Mouse (Mus musculus) spleen, adult 12 weeks (tissue): Measurements from ENCODE around the gene Smim13.
"Not testable (repeated sequence)": the region's sequence is repeated elsewhere in the genome, so short reads cannot be mapped to it uniquely, and the experiment has no call there.

Source experiments
- DNase-seq: peaks from one replicate; pipeline ENCODE4 v3.0.0; 2022; ENCODE audit warnings: low spot score

Smim13 gene

DNA sequence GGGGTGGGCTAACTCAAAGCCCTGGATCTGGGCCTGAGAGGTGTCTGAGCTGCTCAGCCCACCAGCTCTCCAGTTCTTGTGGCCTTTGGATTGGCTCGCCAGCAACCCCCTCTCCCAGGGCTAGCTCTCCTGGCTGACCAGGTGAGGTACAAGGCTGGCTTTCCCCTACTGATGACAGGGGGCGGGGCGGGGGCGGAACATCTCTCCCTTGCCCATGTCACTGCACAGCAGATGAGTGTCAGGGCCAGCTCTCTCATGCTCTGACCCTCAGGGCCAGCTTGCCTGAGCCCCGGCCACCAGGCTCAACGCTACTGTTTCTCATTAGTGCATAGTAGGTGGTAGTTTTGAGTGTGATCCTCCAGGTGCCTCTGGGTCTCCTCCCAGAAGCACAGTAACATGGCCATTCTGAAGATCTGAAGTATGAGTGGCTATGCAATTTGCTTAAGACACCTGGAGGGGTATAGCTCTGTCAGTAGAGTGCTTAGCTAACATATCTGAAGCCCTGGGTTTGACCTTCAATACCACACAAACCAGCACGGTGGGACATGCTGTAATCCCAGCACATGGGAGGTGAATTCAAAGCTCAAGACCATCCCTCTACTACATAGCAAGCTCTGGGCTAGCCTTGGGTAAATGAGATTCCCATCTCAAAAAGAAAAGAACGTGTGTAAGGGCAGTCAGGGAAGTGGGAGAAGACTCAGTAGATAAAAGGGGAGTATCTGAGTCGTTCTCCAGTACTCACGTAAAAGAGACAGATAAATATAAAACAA lies 11.4 kb upstream of the Smim13 start:
- no peak for DNase-seq

DNA sequence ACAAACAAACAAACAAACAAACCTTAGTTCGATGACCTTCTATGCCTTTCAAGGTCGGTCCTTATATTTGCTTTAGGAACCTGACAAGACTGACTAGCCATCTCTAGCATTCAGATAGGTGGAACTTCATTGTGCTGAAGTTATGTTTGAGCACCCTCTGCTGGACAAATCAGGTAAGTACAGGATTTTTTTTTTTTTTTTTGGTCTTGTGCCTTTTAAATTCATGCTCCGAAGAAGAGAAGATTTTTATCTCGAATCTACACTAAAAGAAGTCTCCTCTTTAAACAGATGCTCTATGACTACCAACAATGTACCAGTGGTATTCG lies 10.9 kb upstream of the Smim13 start:
- no peak for DNase-seq

DNA sequence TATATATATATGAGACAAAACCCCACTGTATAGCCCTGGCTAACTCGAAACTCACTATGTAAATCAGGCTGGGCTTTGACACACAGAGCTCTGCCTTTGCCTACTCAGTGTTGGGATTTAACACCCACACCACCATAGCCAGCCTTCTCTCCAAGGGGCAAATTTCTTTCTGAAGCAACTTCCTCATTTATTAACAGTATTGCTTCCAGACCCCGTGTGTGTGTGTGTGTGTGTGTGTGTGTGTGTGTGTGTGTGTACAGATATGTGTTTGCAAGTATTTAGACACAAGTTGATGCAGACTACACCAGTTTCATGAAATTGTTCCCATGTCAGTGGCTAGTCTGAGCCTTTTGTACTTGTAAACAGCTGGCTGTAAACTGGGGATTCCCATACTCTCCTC lies 8.1 kb upstream of the Smim13 start:
- no peak for DNase-seq

DNA sequence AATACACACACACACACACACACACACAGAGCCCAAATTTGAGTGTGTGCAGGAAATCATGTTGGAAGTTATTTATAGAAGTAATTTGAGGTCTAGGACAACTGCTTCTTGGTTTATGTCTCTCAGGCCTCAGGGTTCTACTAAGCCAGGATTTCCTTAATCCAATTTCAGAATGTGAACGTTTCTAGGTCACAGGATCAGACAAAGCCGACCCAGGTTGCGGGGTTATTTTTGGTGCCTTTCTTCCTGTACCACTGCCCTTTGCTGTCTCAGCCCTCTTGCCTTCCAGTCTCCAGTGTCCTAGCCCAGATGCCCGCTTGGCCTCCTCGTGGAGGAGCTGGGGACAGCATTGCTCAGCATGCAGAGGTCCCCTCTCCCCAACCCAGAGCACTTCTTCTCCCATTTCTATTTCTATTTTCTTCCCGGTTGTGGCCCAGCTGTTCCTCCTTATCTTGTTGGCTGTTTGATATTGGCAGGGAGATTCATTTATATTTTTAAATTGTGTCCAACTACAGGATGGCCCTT lies 5.3 kb upstream of the Smim13 start:
- no peak for DNase-seq

DNA sequence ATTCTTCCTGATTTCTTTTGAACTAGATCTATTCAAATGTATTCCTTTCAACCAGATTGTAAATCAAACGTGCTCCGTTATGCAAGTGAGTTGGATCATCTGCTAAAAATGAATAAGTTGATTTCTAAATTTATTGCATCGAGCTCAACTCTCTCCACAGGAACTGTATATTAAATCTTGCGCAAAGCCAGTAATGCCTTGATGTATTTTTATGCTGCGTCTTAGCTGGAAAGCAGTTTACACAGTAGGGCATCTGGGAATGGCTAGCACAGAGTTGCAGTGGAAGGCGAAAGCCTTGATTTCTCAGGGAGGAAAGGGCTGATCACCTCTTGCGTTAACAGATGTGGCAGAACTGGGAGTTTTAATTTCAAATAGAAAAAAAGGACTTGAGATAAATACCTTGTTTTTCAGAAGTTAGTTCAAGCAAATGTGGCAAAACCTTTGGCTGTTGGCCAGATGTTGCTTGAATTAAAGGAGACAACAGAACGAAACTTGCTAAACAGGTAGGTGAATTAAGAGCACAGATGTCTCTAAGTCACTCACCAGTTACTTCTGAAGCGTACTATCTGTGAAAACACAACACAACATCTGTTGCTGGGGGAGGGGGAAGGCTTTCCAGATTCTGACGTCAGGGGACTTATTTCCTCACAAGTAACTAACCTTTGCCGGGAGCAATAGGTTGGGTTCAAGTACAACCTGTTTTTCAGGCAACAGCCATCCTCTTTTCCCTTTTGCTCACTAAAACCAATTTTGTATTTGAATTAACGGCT lies 708 bp upstream of the Smim13 start:
- DNase-seq = no peak

DNA sequence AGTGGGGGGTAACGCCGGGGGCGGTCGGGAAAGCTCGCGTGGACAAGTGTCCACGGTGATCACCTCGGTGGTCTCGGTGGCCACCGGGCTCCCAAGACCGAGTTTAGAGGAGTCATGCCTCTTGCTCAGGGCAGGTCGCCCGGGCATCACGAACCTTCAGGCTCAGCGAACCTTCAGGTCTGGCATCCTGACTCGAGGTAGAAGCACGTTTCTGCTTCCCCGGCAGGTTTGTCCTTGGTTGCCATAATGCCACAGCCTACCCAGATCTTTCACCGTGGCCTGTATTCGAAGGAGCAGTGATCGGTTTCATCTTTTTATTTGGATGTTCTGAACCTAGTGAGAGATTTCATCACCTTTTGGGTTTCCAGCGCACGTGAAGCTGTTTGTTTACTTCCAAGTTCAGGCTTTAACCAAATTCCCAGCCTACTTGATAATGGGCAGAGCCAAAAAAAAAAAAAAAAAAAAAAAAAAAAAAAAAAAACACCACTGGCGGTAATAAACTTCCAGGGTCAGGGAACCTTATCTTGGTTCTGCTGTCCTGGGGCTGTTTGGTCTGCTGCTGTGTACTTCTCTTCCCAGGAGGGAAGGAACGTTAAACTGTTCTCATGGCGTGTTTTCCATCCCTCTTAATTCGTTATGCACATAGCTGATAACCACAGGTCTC lies 806 bp downstream of the Smim13 start:
- DNase-seq = no peak

DNA sequence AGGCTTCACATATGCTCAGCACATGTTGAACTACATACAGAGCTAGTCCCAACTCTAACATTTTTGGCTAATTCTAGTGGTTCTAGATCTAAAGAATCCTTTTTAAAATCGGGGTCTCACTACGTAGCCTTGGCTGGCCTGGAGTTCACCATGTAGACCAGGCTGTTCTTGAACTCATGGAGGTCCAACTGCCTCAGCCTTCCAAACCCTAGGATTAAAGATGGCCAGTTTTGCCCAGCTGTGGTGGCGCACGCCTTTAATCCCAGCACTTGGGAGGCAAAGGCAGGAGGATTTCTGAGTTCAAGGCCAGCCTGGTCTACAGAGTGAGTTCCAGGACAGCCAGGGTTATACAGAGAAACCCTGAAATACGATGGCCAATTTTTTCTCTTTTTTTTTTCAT lies 1.6 kb downstream of the Smim13 start:
- DNase-seq = not testable (repeated sequence)

DNA sequence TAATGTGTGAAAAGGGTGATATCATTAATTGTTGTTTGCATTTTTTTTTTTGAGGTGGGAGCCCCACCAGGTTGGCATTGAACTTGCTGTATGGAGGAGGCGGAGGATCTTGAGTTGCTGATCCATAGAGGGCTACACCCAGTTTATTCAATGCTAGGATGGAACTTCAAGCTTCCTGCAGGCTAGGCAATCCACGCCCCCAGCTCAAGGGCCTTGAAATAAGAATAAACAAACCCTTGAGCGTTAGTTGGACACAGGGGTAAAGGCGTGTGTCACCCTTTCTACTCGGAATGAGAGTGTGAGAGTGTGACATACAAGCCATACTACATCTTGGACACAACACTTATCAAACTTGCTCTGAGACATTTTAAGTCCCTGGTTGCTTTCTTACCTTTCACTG lies 2.0 kb downstream of the Smim13 start:
- DNase-seq = no peak

DNA sequence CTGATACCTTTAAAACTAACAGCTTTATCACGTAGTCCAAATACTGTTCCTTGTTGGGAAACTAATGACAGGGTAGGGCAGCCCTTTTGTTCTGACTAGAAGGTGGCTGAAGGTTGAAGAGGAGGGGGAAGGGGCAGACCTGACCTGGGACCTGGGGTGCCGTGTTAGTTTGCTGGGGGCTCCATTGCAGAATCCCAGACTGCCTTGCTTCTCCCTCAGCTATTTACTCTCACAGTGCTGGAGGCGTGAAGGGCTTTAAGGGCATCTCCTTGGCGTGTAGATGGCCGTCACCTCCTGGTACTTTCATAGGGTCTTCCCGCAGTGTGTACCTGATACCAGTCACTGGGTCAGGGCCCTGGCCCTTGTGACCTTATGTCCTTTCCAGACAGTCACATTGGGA lies 2.5 kb downstream of the Smim13 start:
- no peak for DNase-seq

DNA sequence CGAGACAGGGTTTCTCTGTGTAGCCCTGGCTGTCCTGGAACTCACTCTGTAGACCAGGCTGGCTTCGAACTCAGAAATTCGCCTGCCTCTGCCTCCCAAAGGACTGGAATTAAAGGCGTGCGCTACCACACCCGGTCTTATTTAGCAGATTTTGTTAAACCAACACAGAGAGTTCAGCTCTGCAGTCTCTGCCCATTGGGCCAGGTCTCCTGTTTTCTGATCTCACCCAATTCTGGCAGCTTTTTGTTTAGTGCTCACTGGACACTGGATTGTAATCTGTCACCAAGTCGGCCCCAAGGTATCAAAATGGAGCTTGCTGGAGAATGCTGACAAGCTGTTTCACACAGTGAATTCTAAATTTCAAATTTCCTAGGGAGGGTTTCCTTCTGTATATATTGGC lies 3.1 kb downstream of the Smim13 start:
- DNase-seq = no peak

DNA sequence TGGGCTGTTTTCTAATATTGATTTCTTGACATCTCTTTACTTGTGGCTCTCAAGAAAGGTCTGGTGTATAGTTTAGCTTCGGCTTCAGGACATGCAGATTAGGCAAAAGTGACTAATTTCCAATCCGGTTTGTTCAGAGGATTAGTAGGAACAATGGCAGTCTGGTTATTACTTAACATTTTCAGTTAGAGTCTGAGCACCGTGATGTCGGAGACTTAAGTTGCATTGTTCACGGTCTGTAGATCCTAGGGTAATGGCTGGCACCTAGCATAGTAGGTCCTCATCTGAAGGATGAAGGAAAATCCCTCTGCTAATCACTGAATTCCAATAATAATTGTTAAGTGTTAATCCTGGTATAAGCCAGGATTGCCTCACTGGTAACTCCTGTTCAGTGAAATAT lies 6.5 kb downstream of the Smim13 start:
- no peak for DNase-seq

DNA sequence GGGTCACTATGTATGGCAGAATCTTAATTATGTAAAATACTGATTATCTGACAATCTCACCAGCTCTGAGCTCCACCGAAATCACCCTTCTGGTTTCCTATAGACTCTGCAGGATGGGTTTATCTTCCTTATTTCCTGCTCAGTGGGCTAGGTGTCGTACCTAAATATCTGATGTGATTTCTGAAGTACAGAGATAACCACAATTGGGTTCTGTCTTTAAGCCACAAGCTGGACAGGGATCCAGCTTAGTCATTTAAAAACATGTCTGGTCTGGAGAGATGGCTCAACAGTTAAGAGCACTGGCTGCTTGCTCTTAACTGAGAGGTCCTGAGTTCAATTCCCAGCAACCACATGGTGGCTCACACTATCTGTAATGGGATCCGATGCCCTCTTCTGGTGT lies 7.3 kb downstream of the Smim13 start:
- DNase-seq = no peak

DNA sequence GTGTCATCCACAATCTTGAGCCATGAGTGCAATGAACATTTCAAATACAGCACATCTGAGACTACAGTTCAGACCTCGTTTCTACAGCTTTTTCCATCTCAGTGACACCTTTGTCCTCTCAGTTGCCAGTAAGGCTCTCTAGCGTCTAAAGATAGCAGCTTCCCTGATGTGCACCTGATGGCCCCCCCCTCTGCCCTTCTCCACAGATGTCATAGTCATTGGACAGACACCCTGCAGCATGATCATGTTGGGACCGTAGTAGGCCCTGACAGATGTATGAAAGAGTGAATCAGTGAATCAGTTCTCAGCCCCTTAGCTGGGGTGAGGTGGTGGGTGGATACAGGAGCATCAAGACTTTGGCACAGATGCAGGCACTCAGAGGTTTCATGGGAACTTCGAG lies 8.2 kb downstream of the Smim13 start:
- DNase-seq = no peak

DNA sequence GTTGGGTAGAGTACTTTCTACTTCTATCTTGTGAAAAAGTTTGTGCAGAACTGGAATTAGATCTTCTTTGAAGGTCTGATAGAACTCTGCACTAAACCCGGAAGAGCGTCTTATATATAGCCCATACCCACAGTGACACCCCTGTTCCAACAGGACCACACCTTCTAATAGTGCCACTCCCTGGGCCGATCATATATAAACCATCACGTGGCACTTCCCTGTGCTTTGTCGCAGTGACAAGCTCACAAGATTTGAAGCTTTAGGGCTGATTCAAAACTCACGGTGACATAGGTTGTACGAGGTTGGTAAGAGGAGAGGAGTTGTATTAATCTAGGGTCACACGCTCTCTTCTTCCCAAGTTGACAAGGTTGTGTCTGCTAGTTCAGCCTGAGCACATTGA lies 12.0 kb downstream of the Smim13 start:
- DNase-seq = not testable (repeated sequence)

DNA sequence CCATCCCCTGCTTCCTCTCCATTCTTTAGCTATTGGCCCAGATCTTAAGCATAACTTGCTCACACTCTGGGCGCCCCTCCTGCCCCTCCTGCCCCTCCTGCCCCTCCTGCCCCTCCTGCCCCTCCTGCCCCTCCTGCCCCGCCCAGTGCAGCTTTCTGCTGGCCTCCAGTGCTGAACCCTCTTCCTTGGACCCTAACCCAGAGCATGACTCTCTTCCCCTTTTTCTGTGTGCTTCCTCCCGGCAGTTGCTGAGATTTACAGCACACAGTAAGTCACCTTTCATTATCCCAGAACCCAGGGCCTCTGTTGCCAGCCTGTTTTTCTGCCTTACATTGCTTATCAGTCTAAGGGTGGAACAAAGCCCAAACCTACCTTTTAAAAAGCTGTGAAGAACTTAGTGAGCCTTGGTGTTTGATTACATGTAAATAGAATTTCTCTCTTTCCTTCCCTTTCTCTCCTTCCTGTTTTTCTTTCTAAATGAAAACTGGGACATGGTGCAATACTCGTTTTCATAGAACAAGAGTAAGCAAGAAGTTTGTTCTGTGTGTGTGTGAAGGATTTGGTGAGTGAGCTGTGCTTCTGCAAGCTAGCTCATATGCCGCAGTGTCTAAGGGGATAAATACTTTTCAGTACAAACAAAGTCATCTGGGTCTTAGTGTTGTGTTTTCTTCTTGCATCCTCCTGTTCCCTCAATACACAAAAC lies 13.8 kb downstream of the Smim13 start:
- DNase-seq = no peak

DNA sequence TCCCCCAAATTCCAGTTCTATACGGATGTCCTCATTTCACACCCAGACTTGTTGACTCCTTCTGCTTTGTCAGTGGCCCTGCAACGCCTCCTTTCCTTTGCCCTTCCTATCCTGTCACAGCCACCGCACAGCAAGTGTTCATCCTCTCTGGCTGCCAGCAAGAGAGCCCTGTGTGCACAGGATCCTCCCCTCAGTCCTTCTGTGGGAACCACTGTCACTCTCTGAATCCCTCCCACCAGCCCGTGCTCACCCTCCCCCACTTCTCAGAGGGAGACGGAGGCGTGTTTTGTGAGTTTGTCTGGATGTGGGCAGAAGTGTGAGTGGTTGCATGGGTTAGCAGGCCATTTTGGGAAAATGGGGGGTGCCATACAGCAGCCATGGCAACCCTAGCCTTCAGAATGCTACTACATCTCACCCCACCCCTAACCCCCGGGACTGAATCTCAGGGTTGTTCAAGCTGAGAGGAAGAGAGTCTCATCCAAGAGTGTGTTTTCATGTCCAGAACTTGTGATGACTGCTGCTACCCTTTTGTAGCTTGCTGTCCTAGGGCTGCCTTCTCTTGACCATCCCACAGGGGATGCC lies 18.3 kb downstream of the Smim13 start:
- no peak for DNase-seq

DNA sequence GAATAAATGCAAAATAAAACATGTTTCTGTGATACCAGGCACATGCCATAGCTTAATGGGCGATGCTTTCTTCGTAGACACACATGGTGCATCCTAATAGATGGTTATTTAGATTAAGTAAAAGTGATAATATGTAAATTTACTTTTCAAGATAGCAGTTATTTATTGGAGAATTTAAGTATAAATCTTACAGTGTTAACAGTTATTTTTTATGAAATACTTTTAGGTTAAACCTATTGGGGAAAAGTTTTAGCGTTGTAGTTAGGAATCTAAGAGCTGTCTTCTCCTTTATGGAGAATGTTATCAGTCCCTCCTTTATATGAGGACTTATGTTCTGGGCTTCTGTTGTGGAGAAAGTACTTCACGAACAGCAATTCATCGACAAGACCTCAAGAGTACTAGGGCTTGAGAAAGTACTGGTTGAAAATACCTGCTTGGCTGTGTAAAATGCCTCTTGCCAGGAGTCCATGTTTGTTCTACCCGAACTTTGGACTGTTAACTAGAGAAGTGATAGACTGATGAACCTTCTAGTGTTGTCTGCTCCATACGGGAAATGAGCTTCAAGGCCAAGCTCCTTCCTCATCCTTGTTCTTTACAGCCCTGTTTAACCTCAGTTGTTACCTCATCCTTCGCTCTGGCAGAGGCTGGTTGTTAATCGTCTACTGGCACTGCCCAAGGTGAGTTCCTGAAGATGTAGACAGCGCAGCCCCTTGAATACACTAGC lies 24.4 kb downstream of the Smim13 start, which contains the start of gene Gm17364:
Gm17364 (minus strand) TSS at position 51 of the 724 bp plus-strand sequence.
- no peak for DNase-seq

DNA sequence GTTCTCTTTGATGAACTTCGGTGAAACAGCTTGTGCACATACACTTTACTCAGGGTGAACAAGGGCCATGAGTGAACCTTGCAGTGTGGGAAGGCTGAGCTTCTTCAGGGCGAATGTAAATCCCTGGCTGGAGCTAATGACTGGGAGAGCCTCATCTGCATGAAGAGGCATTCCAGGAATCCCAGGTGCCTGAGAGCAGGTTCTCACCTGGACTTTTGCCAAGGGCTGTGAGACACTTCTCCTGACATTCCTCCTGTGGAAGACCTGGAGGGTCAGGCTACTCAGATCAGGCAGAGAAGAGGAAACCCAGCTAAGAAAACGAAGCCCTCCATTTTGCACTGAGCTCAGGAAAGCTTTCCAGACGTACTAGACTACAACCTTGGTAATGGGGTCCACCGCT lies 31.1 kb downstream of the Smim13 start:
- DNase-seq = no peak

DNA sequence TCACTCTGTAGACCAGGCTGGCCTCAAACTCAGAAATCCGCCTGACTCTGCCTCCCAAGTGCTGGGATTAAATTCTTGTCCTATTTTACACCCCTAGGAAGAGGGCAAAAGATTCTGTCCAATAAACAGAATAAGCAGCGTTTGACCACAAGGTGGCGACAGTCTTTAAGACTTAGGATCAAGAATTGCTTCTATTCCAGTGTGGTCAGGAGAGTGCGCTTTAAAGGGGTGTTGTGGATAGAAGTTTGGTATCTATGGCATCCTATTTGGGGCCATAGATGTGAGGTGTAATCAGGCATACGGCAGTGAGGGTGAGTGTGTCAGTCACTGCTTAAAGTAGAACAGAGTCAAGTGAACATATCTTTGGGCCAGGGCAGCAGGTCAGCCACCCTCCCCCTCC lies 33.6 kb downstream of the Smim13 start:
- peak; percentile 18 for DNase-seq

DNA sequence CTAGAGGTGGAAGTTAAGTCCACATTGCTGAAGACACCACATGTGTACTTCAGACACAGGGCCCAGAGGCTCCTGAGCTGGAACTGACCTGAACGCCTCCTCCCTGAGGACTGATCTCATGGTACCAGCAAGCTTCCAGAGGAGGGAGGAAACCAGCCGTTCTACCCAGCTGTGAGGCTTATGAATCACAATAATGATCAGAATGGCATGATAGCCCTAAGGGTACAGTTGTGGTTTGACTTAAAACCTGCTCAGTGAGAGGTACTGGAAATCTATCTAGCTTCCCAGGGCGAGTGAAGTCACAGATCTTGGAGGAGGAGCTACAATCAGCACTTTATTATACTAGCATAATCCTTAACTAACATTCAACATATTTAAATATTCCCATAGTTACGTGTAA lies 35.8 kb downstream of the Smim13 start:
- no peak for DNase-seq

DNA sequence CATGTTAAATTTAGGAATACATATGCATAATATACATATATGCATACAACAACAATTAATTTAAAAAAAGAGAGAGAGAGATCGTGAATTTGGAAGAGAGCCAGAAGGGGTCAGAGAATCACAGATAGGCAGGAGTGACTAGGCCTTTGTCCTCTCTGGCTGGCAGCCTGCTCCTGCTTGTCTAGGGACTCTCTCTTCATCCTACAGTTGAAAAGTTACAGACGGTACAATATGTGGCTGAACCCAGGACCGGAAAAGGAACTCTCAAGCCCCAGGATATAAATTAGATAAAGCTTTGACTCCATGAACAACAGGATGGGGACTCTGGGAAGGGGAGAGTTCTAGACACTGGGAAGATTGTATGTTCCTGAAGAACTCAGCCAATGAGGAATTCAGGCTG lies 36.6 kb downstream of the Smim13 start:
- DNase-seq = no peak
